Mouse (Mus musculus) hindbrain, embryonic 10.5 days (tissue): ENCODE data around the gene Smarcd1. TPM values are rescaled to one million over a fixed set of nuclear protein-coding genes. Genes with fewer than 3 reads are reported as not detected.
A peak's percentile ranks its signal among the peaks of the same experiment; 100 is the strongest.

Source experiments
- DNase-seq: peaks from one replicate; pipeline ENCODE4 v3.0.0-alpha.2; 2017; ENCODE audit warnings: low spot score
- H3K27ac ChIP-seq: fragments of 300-500 bp; sonication (generic); 2 replicates; pipeline ENCODE4 v1.5.1; 2016; ENCODE audit warnings: mild to moderate bottlenecking, moderate library complexity
- H3K27me3 ChIP-seq: fragments of 300-500 bp; sonication (generic); 2 replicates; pipeline ENCODE4 v1.6.1; 2016; ENCODE audit warnings: mild to moderate bottlenecking; ENCODE audit not compliant: poor library complexity, insufficient read depth, severe bottlenecking
- H3K36me3 ChIP-seq: fragments of 300-500 bp; sonication (generic); 2 replicates; pipeline ENCODE4 v1.6.1; 2016; ENCODE audit warnings: mild to moderate bottlenecking, moderate library complexity
- H3K4me1 ChIP-seq: fragments of 300-500 bp; sonication (generic); replicated peaks from 2 replicates; pipeline ENCODE4 v1.6.1; 2016; ENCODE audit warnings: mild to moderate bottlenecking
- H3K4me3 ChIP-seq: fragments of 300-500 bp; sonication (generic); 2 replicates; pipeline ENCODE4 v1.5.1; 2016; ENCODE audit warnings: mild to moderate bottlenecking, moderate library complexity
- H3K9me3 ChIP-seq: fragments of 300-500 bp; sonication (generic); 2 replicates; pipeline ENCODE4 v1.6.1; 2016; ENCODE audit warnings: mild to moderate bottlenecking, moderate library complexity
- WGBS: fragments of 180-500 bp; shearing (Covaris S2); methylation state at CpG from one replicate; pipeline ENCODE4 v1.1.7; 2016; 5-methylcytosine and 5-hydroxymethylcytosine counted together
- polyA plus RNA-seq: library from polyadenylated mRNA; unstranded; fragments of >200 nt; fragmentation: Nextera tagmentation; extraction: Ambion mirVana; gene quantifications from 2 replicates; pipeline ENCODE4 v1.2.1, GENCODE M21; 2016

Smarcd1 gene
- polyA plus RNA-seq, 1 experiment from 2014 or later, result 118 TPM

DNA sequence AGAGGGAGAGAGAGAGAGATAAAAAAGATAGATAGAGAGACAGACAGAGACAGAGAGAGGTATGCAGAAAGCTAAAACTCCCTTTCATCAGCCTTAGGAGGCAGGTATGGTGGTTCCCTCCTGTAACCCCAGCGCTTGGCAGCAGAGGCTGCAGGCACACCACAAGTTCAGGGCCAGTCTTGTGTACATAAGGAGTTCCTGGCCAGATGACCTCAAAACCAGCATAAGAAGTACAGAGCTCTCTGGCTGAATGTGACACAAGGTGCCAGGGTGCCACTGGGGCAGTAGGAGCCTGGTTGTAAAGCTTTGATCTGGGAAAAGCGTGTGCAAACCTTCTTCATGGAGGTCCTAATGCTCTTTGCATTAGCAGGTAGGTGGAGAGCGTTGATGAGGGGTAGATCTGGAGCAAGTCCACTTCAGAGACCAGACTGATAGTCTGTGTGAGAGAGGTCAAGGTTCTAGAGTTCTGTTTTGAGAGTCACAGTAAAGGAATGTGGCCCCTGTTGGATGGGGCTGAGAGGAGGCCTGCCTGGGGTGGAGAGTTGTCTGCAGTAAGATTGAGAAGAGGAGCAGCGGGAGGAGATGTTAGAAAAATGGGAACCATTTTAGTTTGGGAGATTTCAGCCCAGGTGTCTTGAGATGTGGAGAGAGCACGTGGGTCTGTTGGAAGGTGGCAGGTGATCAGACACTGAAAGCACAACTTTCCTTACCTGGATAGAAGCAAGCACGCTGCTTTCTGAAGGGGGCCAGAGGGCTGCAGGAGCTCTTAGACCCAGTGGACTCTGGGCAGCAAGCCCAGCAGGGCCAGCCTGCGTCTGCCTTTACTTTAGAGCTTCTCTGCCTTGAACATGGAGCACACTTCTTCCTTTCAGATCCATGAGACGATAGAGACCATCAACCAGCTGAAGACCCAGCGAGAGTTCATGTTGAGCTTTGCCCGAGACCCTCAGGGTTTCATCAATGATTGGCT is 8.6 kb downstream of the Smarcd1 start:
- H3K27me3 ChIP-seq, result no peaks in the 10 kb centered on the region
- H3K4me1 ChIP-seq, result peaks cover 22% of the 10 kb centered on the region
- H3K9me3 ChIP-seq, result no peaks in the 10 kb centered on the region
- 95% methylated on average over 10 of the region's 10 CpGs for WGBS
- H3K36me3 ChIP-seq, result peaks cover 98% of the 10 kb centered on the region
- H3K4me3 ChIP-seq, result no peak overlapping the region
- H3K27ac ChIP-seq, result no peak overlapping the region
- DNase-seq, result no peak

DNA sequence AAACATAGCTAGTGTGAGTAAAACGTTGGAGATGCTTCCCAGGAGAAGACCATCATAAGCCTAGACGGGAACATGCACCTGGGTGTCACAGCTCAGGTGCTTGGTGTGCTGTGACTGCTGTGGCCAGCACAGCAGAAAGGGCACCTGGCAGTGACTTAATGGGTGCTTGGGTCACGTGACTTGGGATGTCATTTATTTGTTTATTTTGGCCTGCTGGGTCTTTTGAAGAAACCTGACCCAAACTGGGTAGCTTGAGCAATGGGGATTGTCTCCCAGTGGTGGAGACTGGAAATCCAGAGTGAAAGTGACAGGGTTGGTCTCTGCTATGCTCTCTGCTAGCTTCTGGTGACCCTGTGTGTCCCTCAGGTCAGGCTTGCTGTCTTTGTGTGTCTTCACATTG is 9.6 kb downstream of the Smarcd1 start:
- Histone ChIP-seq H3K27ac (no peak overlapping the region), H3K4me1 (peaks cover 31% of the 10 kb centered on the region), H3K9me3 (no peaks in the 10 kb centered on the region), H3K36me3 (peaks cover 100% of the 10 kb centered on the region), H3K27me3 (no peaks in the 10 kb centered on the region), H3K4me3 (no peak overlapping the region)
- 68% methylated on average over 3 of the region's 3 CpGs for WGBS
- DNase-seq, result no peak

DNA sequence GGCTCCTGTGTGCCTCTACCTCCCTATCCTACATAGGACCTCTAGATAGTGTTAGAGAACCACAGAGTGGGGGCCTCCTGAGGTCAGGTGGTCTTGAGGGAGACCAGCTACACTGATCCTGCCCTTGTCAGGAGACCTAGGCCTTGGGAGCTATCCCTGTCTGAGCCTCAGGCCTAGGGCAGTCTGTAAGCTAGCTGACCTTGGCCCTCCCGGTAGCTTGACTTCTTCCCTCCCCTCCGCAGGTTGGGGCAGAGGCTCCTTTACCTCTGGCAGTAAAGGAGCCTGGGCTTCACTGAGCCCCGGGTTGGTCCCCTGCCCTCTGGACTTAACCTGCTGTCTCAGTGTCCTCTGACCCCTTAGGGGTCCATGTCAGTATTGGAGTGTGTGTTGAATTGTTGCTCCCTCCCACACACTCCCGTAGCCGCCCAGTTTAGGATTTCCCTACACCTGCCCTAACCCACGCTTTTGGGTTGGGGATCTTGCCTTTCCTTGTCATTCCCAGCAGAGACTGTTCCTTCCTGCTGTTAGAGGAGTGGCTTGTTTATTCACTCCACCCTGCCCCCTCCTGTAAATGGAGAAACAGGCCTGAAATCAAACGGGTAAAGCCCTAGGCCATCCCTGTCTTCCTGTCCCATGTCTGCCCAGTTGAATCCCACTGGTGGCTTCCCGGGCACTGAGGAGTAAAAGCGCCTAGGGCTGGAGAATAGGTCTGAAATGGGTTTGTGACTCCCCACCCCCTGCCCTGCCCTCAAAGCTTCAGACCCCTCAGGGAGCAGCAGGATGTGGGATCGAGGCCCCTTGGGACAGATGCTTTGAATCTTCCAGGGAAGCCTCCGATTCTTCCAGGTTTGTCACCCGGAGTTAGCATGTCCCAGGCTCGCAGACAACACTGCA is 11.0 kb downstream of the Smarcd1 start:
- WGBS, result 67% methylated on average over 13 of the region's 13 CpGs
- peak overlapping the region; percentile 40; the same call in 1 of the 2 replicates for H3K27ac ChIP-seq

DNA sequence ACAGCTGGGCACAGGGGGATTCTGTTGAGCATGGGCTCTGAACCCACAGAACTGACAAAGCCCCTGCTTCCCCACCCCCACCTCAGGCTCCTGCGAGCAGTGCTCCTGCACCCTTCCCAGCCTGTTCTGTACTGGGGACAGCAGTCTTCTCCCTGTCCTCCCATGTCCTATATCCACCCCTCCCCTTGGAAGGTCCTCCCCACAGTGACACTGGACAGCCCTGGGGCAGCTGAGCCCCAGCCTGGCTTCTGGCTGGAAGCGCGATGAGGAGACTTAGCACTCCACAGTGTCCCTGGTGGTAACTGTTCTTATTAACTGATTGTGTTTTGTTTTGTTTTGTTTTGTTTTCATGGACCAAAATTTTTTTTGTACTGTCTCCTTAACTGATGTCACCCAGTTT is 11.6 kb downstream of the Smarcd1 start:
- Histone ChIP-seq H3K27ac (0 out of 2 replicates have a peak overlapping the region, but pooled peaks have one; percentile 0), H3K4me3 (no peak overlapping the region), H3K9me3 (no peaks in the 10 kb centered on the region), H3K27me3 (no peaks in the 10 kb centered on the region), H3K36me3 (peaks cover 99% of the 10 kb centered on the region), H3K4me1 (peaks cover 38% of the 10 kb centered on the region)
- DNase-seq, result no peak
- WGBS, result 79% methylated on average over 3 of the region's 3 CpGs

More for the DNA sequence above, 11.0 kb downstream of the Smarcd1 start:
- Histone ChIP-seq H3K27me3 (no peaks in the 10 kb centered on the region), H3K36me3 (peaks cover 99% of the 10 kb centered on the region), H3K4me3 (no peak overlapping the region), H3K4me1 (peaks cover 31% of the 10 kb centered on the region), H3K9me3 (no peaks in the 10 kb centered on the region)
- no peak for DNase-seq

DNA sequence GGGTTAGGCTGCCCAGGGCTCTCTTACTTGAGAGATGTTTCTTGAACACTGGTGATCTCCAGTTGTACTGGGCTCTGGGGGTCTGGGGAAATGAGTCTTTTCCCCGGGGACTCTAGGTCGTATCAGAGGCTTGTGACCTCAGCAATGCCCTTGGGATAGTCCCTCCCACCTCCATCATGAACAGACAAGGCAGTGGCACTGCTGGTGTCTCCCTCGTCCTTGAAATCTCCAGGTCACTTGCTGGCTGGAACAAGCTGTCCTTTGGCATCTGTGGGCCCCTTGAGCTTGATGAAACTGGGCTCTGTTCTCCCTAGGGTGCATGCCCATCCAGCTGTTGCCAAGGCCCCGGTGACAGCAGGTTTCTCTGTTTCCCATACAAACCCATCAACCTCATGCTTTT is 12.3 kb downstream of the Smarcd1 start:
- H3K36me3 ChIP-seq, result peaks cover 99% of the 10 kb centered on the region
- 75% methylated on average over 4 of the region's 4 CpGs for WGBS
- no peak overlapping the region for H3K4me3 ChIP-seq
- no peaks in the 10 kb centered on the region for H3K27me3 ChIP-seq
- H3K27ac ChIP-seq, result no peak overlapping the region
- DNase-seq, result no peak
- H3K9me3 ChIP-seq, result no peaks in the 10 kb centered on the region
- peaks cover 40% of the 10 kb centered on the region for H3K4me1 ChIP-seq

DNA sequence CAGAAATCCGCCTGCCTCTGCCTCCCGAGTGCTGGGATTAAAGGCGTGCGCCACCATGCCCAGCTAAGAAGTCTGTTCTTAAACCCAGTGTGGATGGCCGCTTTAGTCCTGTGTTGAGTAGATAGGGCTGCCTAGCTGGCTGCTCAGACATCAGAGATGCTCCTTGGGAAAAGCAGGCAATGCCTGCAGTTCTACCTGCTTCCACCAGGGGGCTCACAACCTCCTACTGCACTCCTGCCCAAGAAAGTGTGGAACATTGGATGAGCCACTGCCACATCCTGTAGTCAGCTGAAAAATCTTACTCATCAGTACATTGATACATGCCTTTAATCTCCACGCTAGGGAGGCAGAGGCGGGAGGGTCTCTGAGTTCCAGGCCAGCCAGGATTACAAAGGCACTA is 12.9 kb downstream of the Smarcd1 start:
- peaks cover 97% of the 10 kb centered on the region for H3K36me3 ChIP-seq
- DNase-seq, result peak; percentile 81
- no peaks in the 10 kb centered on the region for H3K9me3 ChIP-seq
- H3K4me1 ChIP-seq, result peaks cover 40% of the 10 kb centered on the region
- no peak overlapping the region for H3K27ac ChIP-seq
- 58% methylated on average over 7 of the region's 7 CpGs for WGBS
- H3K27me3 ChIP-seq, result no peaks in the 10 kb centered on the region
- H3K4me3 ChIP-seq, result no peak overlapping the region

DNA sequence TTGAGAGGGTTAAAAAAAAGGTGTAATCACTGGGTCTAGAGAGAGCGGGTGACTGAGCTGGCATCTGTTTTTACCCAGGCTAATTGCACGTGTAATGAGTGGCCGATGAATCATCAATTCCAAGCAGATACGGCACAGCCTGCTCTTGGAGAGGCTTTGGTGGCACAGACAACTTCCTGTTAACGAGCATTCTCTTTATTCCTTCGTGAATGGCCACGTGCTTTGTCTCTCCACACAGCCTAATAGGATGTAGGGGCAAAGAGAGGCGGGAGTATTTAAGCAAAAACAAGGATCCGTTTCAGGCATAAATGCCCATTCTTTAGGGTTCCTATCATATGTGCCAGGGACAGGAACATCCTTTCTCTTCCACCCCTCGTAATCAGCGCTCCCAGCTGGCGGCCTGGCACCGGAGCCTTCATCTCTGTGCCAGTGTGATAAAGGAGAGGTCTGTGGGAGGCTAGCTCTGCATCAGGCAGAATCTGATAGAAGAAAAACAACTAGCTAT is 13.5 kb downstream of the Smarcd1 start:
- Histone ChIP-seq H3K4me1 (peaks cover 40% of the 10 kb centered on the region), H3K36me3 (peaks cover 97% of the 10 kb centered on the region), H3K4me3 (no peak overlapping the region), H3K27ac (no peak overlapping the region), H3K27me3 (no peaks in the 10 kb centered on the region), H3K9me3 (no peaks in the 10 kb centered on the region)
- no peak for DNase-seq
- WGBS, result 91% methylated on average over 13 of the region's 13 CpGs

DNA sequence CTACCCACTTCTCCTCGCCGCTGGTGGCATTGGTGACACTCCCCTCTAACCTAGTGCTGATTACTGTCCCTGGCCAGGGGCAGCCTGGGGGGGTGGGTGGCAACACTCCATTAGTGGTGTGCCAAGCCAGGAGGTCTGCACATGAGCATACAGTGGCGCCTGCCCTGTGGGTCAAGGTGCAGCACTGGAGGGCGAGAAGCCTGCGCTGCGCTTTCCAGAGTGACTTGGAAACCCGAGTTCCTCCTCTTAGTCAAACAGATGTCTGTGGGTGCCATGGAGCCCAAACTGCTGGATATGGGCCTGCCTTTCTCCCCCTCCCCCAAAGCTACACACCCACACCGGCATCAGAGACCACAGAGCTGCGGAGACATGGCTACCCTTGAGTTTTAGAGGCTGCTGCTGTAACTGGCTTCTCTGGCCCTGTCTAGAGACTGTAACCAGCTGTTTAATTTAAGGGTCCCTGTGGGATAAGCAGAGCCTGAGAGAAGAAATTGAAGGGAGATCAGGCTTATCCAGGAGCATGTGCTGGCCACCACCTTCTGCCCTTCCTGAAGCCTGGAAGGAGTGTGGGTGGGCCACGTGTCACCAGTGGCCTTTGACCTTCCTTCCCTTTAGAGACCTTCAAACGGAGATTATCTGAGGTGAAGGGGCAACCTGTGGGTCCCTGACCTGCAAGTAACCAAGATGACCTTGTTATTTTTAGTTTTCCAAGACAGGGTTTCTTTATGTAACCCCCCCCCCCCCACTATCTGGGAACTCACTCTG is 14.2 kb downstream of the Smarcd1 start:
- Histone ChIP-seq H3K36me3 (peaks cover 97% of the 10 kb centered on the region), H3K9me3 (no peaks in the 10 kb centered on the region), H3K27me3 (no peaks in the 10 kb centered on the region), H3K27ac (peak overlapping the region; percentile 53; the same call in 1 of the 2 replicates), H3K4me3 (no peak overlapping the region), H3K4me1 (peaks cover 40% of the 10 kb centered on the region)
- DNase-seq, result no peak
- 68% methylated on average over 11 of the region's 11 CpGs for WGBS

DNA sequence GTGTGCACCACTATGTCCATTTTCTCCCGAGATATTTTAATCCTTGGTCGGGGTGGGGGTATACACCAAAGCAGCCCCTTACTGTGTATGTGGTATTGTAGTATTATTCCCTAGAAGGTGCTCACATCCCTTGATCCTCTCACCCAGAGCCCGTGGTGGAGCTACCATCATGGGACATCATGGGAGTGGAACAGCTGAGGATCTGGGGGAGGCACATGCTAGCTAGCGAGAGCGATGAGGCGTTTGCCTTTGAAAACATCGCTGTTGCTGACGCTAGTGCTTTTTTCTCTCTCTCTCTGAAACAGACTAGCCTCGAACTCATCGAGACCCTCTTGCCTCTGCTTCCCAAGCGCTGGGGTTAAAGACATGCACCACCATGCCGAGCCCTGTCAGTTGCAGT is 14.9 kb downstream of the Smarcd1 start:
- WGBS, result 90% methylated on average over 12 of the region's 12 CpGs
- H3K36me3 ChIP-seq, result peaks cover 97% of the 10 kb centered on the region
- H3K27me3 ChIP-seq, result no peaks in the 10 kb centered on the region
- no peak for DNase-seq
- no peak overlapping the region for H3K27ac ChIP-seq
- H3K9me3 ChIP-seq, result no peaks in the 10 kb centered on the region
- no peak overlapping the region for H3K4me3 ChIP-seq
- H3K4me1 ChIP-seq, result peaks cover 42% of the 10 kb centered on the region

DNA sequence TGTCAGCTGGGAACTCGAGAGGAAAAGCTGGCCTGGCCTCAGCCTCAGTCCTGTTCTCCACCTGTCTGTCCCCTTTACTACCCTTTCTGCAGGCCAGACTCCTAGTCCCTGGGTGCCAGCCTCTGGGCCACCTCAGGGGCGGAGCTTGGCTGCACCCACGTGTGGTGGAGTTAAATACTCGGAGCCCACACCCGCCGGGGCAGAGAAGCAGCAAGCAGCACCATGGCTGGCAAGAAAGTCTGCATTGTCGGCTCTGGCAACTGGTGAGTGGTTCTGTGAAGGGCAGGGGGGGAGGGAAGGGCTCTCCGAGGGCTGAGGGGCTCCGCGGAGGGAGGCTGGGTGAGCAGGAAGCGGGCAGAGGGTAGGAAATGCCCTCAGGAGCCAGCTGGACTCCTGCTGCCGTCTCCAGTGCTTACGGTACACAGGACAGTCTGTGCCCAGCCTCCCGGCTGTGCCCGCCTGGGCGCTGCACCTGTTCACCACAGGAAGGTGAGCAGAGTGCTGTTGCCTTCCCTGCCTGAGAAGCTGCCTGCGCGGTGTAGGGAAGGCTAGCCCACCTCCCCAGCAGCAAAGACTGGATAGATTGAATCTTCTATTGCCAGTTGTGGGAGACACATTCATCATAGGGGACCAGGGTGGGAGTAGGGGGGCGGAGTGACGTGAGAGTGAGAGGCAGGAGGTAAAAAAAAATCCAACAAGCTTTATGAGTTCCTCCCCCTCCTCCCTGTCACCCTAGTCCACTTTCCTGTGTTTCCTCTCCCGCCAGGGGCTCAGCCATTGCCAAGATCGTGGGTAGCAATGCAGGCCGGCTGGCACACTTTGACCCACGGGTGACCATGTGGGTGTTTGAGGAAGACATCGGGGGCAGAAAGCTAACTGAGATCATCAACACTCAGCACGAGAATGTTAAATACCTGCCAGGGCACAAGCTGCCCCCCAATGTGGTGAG is 15.7 kb downstream of the Smarcd1 start, which contains the start of gene Gpd1:
Gpd1 (plus strand) TSS at position 130 of the 949 bp plus-strand sequence.
- H3K27ac ChIP-seq, result no peak within 1 kb of the TSS
- H3K36me3 ChIP-seq, result peaks cover 97% of the 10 kb centered on the region

DNA sequence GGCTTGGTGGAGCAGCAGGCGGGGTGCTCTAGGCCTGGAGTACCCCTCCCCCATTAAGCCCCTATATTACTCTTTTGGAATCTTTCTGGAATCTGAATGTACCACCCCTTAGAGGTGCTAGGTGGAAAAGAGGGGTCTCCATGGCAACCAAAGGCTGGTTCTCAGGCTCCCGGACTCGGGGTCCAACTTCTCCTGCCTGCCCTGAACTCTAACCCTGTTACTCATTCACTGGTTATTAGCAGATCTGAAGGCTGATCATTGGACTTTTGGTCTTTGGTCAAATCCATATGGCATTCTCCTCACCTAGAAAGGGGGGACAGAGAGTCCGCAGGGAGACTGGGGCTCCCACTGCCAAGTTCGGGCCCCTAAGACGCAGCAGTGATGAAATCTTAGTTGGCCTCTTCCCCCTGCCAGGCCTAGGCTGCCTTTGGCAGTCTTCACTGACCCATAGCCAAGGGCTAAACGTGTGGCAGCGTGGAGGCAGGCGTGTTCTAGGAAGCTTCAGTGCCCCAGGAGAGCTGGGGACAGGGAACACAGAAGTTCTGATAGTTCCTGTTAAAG is 16.6 kb downstream of the Smarcd1 start:
- Histone ChIP-seq H3K9me3 (no peaks in the 10 kb centered on the region), H3K27me3 (no peaks in the 10 kb centered on the region), H3K36me3 (peaks cover 96% of the 10 kb centered on the region), H3K4me1 (peaks cover 45% of the 10 kb centered on the region), H3K27ac (no peak overlapping the region), H3K4me3 (no peak overlapping the region)
- no peak for DNase-seq
- 82% methylated on average over 9 of the region's 9 CpGs for WGBS

More for the DNA sequence above, 15.7 kb downstream of the Smarcd1 start, which contains the start of gene Gpd1:
- Histone ChIP-seq H3K4me1 (peaks cover 45% of the 10 kb centered on the region), H3K9me3 (no peaks in the 10 kb centered on the region), H3K4me3 (no peak within 1 kb of the TSS), H3K27me3 (no peaks in the 10 kb centered on the region)
- no peak for DNase-seq
- 72% methylated on average over 26 of the region's 26 CpGs for WGBS
